Mouse (Mus musculus) liver, adult 2 months (tissue): ENCODE data around the gene Slc22a17. TPM values are rescaled to one million over a fixed set of nuclear protein-coding genes. Genes with fewer than 3 reads are reported as not detected.
A peak's percentile ranks its signal among the peaks of the same experiment; 100 is the strongest.

Experiments used
- DNase-seq: peaks from one replicate; pipeline ENCODE4 v3.0.0-alpha.2; 2011; ENCODE audit warnings: low read depth, low spot score; ENCODE audit errors: extremely low read depth
- H3K27ac ChIP-seq: fragments of 200-500 bp; replicated peaks from 2 replicates; pipeline ENCODE4 v1.5.1; 2012; ENCODE audit warnings: low read depth, mild to moderate bottlenecking, control low read depth, inconsistent platforms, low read length; ENCODE audit not compliant: insufficient read depth
- H3K27me3 ChIP-seq: fragments of 200-500 bp; 2 replicates; pipeline ENCODE4 v1.6.1; 2012; ENCODE audit warnings: mild to moderate bottlenecking, moderate library complexity, low read length, inconsistent platforms; ENCODE audit not compliant: control insufficient read depth, insufficient read depth
- H3K36me3 ChIP-seq: fragments of 200-500 bp; 2 replicates; pipeline ENCODE4 v1.6.1; 2012; ENCODE audit warnings: low read length, inconsistent platforms; ENCODE audit not compliant: control insufficient read depth, insufficient read depth
- H3K4me1 ChIP-seq: fragments of 200-500 bp; 2 replicates; pipeline ENCODE4 v1.6.1; 2011; ENCODE audit warnings: low read length; ENCODE audit not compliant: control insufficient read depth, insufficient read depth
- H3K4me3 ChIP-seq: fragments of 200-500 bp; 2 replicates; pipeline ENCODE4 v1.5.1; 2011; ENCODE audit warnings: low read depth, mild to moderate bottlenecking, control low read depth, low read length, moderate library complexity; ENCODE audit not compliant: insufficient read depth
- H3K79me2 ChIP-seq: fragments of 200-500 bp; 2 replicates; pipeline ENCODE4 v1.6.1; 2012; ENCODE audit warnings: inconsistent platforms, mild to moderate bottlenecking, low read length, moderate library complexity; ENCODE audit not compliant: control insufficient read depth, insufficient read depth
- H3K9ac ChIP-seq: fragments of 200-500 bp; 2 replicates; pipeline ENCODE4 v1.6.1; 2012; ENCODE audit warnings: low read depth, mild to moderate bottlenecking, control low read depth, inconsistent platforms, low read length
- CTCF ChIP-seq: fragments of 200-500 bp; IDR thresholded peaks from 2 replicates; pipeline ENCODE4 v1.5.1; 2011; ENCODE audit warnings: low read depth, low read length, control low read depth
- POLR2A ChIP-seq: fragments of 200-500 bp; IDR thresholded peaks from 2 replicates; pipeline ENCODE4 v1.6.1; 2011; ENCODE audit warnings: low read length, control low read depth; ENCODE audit not compliant: insufficient read depth; ENCODE audit errors: extremely low read depth
- WGBS: fragments of 180-500 bp; shearing (Covaris S2); methylation state at CpG from one replicate; pipeline ENCODE4 v1.1.7; 2018; 5-methylcytosine and 5-hydroxymethylcytosine counted together
- polyA plus RNA-seq: library from polyadenylated mRNA; depleted of rRNA; stranded (reverse); fragments of >200 nt; gene quantifications from 2 replicates; pipeline ENCODE4 v1.2.3, GENCODE M21; 2012
- total RNA-seq: library from RNA; depleted of rRNA; stranded (reverse); fragments of >200 nt; gene quantifications from 2 replicates; pipeline ENCODE4 v1.2.3, GENCODE M21; 2014

Gene Slc22a17
- total and polyA plus RNA-seq, 2 experiments = 0.46 to 2.7 TPM

GRCm38 (mm10) chr14:54875844-54876538, 36.9 kb downstream of the Slc22a17 start:
- TF ChIP-seq CTCF (no peak), POLR2A (no peak)
- DNase-seq = no peak
- Histone ChIP-seq H3K79me2 (no peaks in the 10 kb centered on the region), H3K27me3 (no peaks in the 10 kb centered on the region), H3K4me3 (peak overlapping the region; percentile 71), H3K9ac (peak overlapping the region; percentile 86), H3K36me3 (no peaks in the 10 kb centered on the region), H3K27ac (0 out of 2 replicates have a peak overlapping the region, but pooled peaks have one; percentile 10), H3K4me1 (peaks cover 4% of the 10 kb centered on the region; the same call in 1 of the 2 replicates)
- WGBS = 13% methylated on average over 36 of the region's 36 CpGs

DNA sequence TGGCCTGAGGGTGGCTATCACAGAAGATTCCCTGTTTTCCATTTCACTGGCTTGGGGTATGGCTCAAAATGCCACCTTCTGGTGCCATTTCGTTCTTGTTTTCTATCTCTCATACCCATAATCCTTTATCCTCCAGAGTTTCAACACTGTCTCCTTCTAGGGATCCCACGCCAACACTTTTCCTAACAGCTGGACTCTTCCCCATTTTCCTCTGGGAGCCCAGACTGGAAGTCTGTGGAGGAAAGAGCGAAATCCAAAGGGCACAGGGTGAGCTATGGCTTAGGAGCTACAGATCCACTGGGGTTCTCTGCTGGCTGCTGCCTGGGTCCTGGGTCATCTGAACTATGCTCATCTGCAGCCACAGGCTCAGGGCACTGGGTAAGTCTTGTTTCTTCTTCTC, 38.8 kb downstream of the Slc22a17 start:
- DNase-seq = no peak
- H3K27ac ChIP-seq = no peak overlapping the region
- H3K79me2 ChIP-seq = no peaks in the 10 kb centered on the region
- WGBS = 90% methylated on average over 3 of the region's 3 CpGs
- no peak for TF ChIP-seq POLR2A
- TF ChIP-seq CTCF = no peak
- H3K9ac ChIP-seq = no peak overlapping the region
- H3K4me3 ChIP-seq = no peak overlapping the region
- H3K27me3 ChIP-seq = no peaks in the 10 kb centered on the region
- no peaks in the 10 kb centered on the region for H3K36me3 ChIP-seq
- H3K4me1 ChIP-seq = peaks cover 4% of the 10 kb centered on the region; the same call in 1 of the 2 replicates

GRCm38 (mm10) chr14:54870861-54871260, 42.1 kb downstream of the Slc22a17 start, which contains the start of gene Homez:
Gene Homez (minus strand): TSS chr14:54870961.
- DNase-seq = no peak
- H3K27me3 ChIP-seq = no peaks in the 10 kb centered on the region
- 93% methylated on average over 5 of the region's 5 CpGs for whole genome bisulfite sequencing
- no peak within 1 kb of the TSS for H3K9ac ChIP-seq
- H3K27ac ChIP-seq = no peak within 1 kb of the TSS
- peaks cover 1% of the 10 kb centered on the region; the same call in 1 of the 2 replicates for H3K4me1 ChIP-seq
- H3K79me2 ChIP-seq = no peaks in the 10 kb centered on the region
- no peaks in the 10 kb centered on the region for H3K36me3 ChIP-seq
- no peak within 1 kb of the TSS for H3K4me3 ChIP-seq
- TF ChIP-seq CTCF = no peak
- TF ChIP-seq POLR2A = no peak

- no peak for DNase-seq
- Histone ChIP-seq H3K27me3 (no peaks in the 10 kb centered on the region), H3K4me1 (no peaks in the 10 kb centered on the region), H3K9ac (no peak overlapping the region), H3K4me3 (no peak overlapping the region), H3K79me2 (no peaks in the 10 kb centered on the region), H3K27ac (no peak overlapping the region), H3K36me3 (no peaks in the 10 kb centered on the region)
- TF ChIP-seq CTCF (no peak), POLR2A (no peak)
- WGBS = 83% methylated on average over 4 of the region's 4 CpGs
Observed at GRCm38 (mm10) chr14:54868026-54868425, 44.9 kb downstream of the Slc22a17 start.

- no peaks in the 10 kb centered on the region for H3K79me2 ChIP-seq
- H3K9ac ChIP-seq = no peak overlapping the region
- H3K4me3 ChIP-seq = no peak overlapping the region
- WGBS = 61% methylated on average over 5 of the region's 5 CpGs
- H3K27ac ChIP-seq = no peak overlapping the region
- no peaks in the 10 kb centered on the region for H3K27me3 ChIP-seq
- TF ChIP-seq CTCF = peak; percentile 68
- no peak for TF ChIP-seq POLR2A
- H3K36me3 ChIP-seq = no peaks in the 10 kb centered on the region
- no peak for DNase-seq
- H3K4me1 ChIP-seq = no peaks in the 10 kb centered on the region
Observed at GRCm38 (mm10) chr14:54866936-54867335, 46.0 kb downstream of the Slc22a17 start.

DNA sequence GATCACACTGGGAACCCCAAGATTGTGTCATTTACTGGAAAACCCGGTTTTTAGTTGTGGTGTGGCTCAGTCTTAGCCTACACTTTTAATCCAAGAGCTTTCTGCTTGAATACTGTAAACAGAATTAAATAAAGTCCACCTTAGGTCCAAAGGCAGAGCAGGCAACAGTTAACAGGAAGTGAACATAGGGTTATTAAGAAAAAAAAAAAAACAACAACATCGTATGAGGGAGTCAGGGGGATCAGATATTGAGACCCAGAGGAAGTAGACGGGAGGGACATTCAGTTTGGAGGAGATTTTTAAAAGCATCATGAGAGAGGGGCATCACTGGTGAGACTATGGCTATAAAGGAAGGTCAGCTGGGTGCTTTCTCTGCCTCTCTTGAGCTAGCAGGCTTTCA, 46.7 kb downstream of the Slc22a17 start:
- TF ChIP-seq POLR2A (no peak), CTCF (no peak)

More for the DNA sequence above, 46.7 kb downstream of the Slc22a17 start:
- no peak for DNase-seq
- no peak overlapping the region for H3K4me3 ChIP-seq
- no peak overlapping the region for H3K9ac ChIP-seq
- H3K27me3 ChIP-seq = no peaks in the 10 kb centered on the region
- H3K27ac ChIP-seq = no peak overlapping the region
- no peaks in the 10 kb centered on the region for H3K36me3 ChIP-seq
- no peaks in the 10 kb centered on the region for H3K79me2 ChIP-seq
- 62% methylated on average over 3 of the region's 3 CpGs for WGBS
- no peaks in the 10 kb centered on the region for H3K4me1 ChIP-seq
